Mouse (Mus musculus) erythroblast, embryonic 14.5 days (primary cell): Measurements from ENCODE around the gene Ung.

Experiments used
- GATA1 ChIP-seq: IDR thresholded peaks from 2 replicates; pipeline ENCODE4 v1.6.1; 2012; ENCODE audit warnings: low read length, inconsistent platforms, mixed read lengths
- TAL1 ChIP-seq: IDR thresholded peaks from 3 replicates; pipeline ENCODE4 v1.6.1; 2012; ENCODE audit warnings: low read length, inconsistent platforms, mixed read lengths

GRCm38 (mm10) chr5:114116586-114116985, 13.6 kb upstream of the Ung start:
- no peak for TF ChIP-seq GATA1
- TF ChIP-seq TAL1 = no peak
